Mouse (Mus musculus) embryonic facial prominence, embryonic 14.5 days (tissue): ENCODE data around the gene Rhno1. TPM values are rescaled to one million over a fixed set of nuclear protein-coding genes. Genes with fewer than 3 reads are reported as not detected.
A peak's percentile ranks its signal among the peaks of the same experiment; 100 is the strongest.
"Not testable (repeated sequence)": the region's sequence is repeated elsewhere in the genome, so short reads cannot be mapped to it uniquely, and the experiment has no call there.

ENCODE experiments used
- ATAC-seq: fragments of 200-750 bp; cut with Nextera tagmentation; 2 replicates; pipeline ENCODE4 v1.8.0; 2017; ENCODE audit warnings: low read depth, moderate number of reproducible peaks, moderate TSS enrichment
- DNase-seq: peaks from one replicate; pipeline ENCODE4 v3.0.0-alpha.2; 2015; ENCODE audit warnings: low spot score
- H3K27ac ChIP-seq: fragments of 300-500 bp; sonication (generic); replicated peaks from 2 replicates; pipeline ENCODE4 v1.5.1; 2014; ENCODE audit warnings: low read depth, mild to moderate bottlenecking, low read length, moderate library complexity
- H3K27me3 ChIP-seq: fragments of 300-500 bp; sonication (generic); replicated peaks from 2 replicates; pipeline ENCODE4 v1.6.1; 2014; ENCODE audit warnings: low read length; ENCODE audit not compliant: control insufficient read depth, insufficient read depth
- H3K36me3 ChIP-seq: fragments of 300-500 bp; sonication (generic); 2 replicates; pipeline ENCODE4 v1.6.1; 2014; ENCODE audit warnings: low read length, mixed read lengths; ENCODE audit not compliant: control insufficient read depth, insufficient read depth
- H3K4me1 ChIP-seq: fragments of 300-500 bp; sonication (generic); 2 replicates; pipeline ENCODE4 v1.6.1; 2014; ENCODE audit warnings: antibody characterized with exemption, low read length; ENCODE audit not compliant: control insufficient read depth, insufficient read depth
- H3K4me2 ChIP-seq: fragments of 300-500 bp; sonication (generic); 2 replicates; pipeline ENCODE4 v1.6.1; 2014; ENCODE audit warnings: low read depth, mild to moderate bottlenecking, low read length, moderate library complexity, mixed read lengths
- H3K4me3 ChIP-seq: fragments of 300-500 bp; sonication (generic); 2 replicates; pipeline ENCODE4 v1.5.1; 2014; ENCODE audit warnings: low read depth, mild to moderate bottlenecking, low read length
- H3K9ac ChIP-seq: fragments of 300-500 bp; sonication (generic); 2 replicates; pipeline ENCODE4 v1.6.1; 2014; ENCODE audit warnings: low read depth, mild to moderate bottlenecking, low read length, moderate library complexity, mixed read lengths
- H3K9me3 ChIP-seq: fragments of 300-500 bp; sonication (generic); 2 replicates; pipeline ENCODE4 v1.6.1; 2016; ENCODE audit warnings: low read length; ENCODE audit not compliant: control insufficient read depth
- WGBS: fragments of 180-500 bp; shearing (Covaris S2); extraction: QIAGEN DNeasy Blood & Tissue Kit; methylation state at CpG from one replicate; pipeline ENCODE4 v1.1.7; 2014; 5-methylcytosine and 5-hydroxymethylcytosine counted together
- polyA plus RNA-seq: library from polyadenylated mRNA; unstranded; fragments of >200 nt; fragmentation: Nextera tagmentation; extraction: Ambion mirVana; gene quantifications from 2 replicates; pipeline ENCODE4 v1.2.1, GENCODE M21; 2014

Rhno1 gene
- polyA plus RNA-seq, 1 experiment from 2014 or later, result 87.0 TPM

DNA sequence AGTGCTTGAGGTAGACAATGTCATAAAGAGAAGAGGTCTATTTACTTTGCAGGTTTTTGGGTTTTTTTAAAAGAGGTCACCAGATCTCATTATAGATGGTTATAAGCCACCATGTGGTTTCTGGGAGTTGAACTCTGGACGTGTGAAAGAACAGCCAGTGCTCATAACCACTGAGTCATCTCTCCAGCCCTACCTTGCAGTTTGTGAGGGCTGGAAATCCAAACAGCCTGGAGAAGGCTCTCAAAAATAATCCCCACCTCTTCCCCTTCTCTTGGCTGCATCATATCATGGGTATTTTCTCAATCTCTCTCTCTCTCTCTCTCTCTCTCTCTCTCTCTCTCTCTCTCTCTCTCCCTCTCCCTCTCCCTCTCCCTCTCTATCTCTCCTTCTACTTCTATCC lies 28.0 kb upstream of the Rhno1 start:
- Histone ChIP-seq H3K36me3 (no peaks in the 10 kb centered on the region), H3K9me3 (no peaks in the 10 kb centered on the region), H3K9ac (no peak overlapping the region), H3K27me3 (no peaks in the 10 kb centered on the region), H3K4me2 (no peak overlapping the region), H3K4me3 (no peak overlapping the region), H3K27ac (no peak overlapping the region), H3K4me1 (no peaks in the 10 kb centered on the region)
- DNase-seq (no peak), ATAC-seq (no peak)
- 36% methylated on average over 1 of the region's 1 CpGs for WGBS

- Histone ChIP-seq H3K27ac (no peak overlapping the region), H3K9ac (no peak overlapping the region), H3K4me3 (no peak overlapping the region), H3K36me3 (no peaks in the 10 kb centered on the region), H3K4me2 (no peak overlapping the region), H3K27me3 (no peaks in the 10 kb centered on the region), H3K4me1 (no peaks in the 10 kb centered on the region), H3K9me3 (no peaks in the 10 kb centered on the region)
- DNase-seq, result peak; percentile 70
- 71% methylated on average over 1 of the region's 1 CpGs for WGBS
- peak; percentile 44 for ATAC-seq
These were observed 26.5 kb upstream of the Rhno1 start for GRCm38 (mm10) chr6:128389185-128389584.

- no peaks in the 10 kb centered on the region for H3K27me3 ChIP-seq
- ATAC-seq, result no peak
- no peak for DNase-seq
- H3K27ac ChIP-seq, result no peak overlapping the region
- H3K4me3 ChIP-seq, result no peak overlapping the region
- H3K4me2 ChIP-seq, result no peak overlapping the region
- H3K9ac ChIP-seq, result no peak overlapping the region
- no peaks in the 10 kb centered on the region for H3K36me3 ChIP-seq
- 74% methylated on average over 1 of the region's 1 CpGs for WGBS
- H3K4me1 ChIP-seq, result no peaks in the 10 kb centered on the region
- no peaks in the 10 kb centered on the region for H3K9me3 ChIP-seq
These were observed 22.3 kb upstream of the Rhno1 start for GRCm38 (mm10) chr6:128385026-128385425.

GRCm38 (mm10) chr6:128383752-128384151 lies 21.0 kb upstream of the Rhno1 start:
- Histone ChIP-seq H3K27ac (no peak overlapping the region), H3K4me2 (no peak overlapping the region), H3K36me3 (no peaks in the 10 kb centered on the region), H3K4me3 (no peak overlapping the region), H3K9ac (no peak overlapping the region), H3K9me3 (no peaks in the 10 kb centered on the region), H3K27me3 (no peaks in the 10 kb centered on the region), H3K4me1 (no peaks in the 10 kb centered on the region)
- 66% methylated on average over 7 of the region's 7 CpGs for WGBS
- ATAC-seq, result no peak
- no peak for DNase-seq

DNA sequence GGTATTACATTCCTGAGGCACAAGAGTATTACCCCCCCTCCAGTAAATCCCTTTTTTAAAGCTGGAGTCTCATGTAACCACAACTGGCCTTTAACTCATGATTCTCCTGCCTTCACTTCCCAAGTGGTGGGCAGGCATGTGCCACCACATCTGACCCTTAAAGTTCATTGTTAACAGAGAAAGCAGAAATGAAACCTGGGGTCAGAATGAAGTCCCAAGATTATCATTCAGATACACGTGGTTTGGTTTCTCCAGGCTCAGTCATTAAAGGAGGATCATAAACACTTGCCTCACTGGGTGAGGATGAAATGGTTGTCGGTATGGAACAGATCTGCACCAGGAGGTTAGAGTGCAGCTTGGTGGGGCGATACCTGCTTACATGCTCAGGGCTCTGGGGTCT lies 18.5 kb upstream of the Rhno1 start:
- DNase-seq (no peak), ATAC-seq (no peak)
- H3K9me3 ChIP-seq, result no peaks in the 10 kb centered on the region
- H3K27me3 ChIP-seq, result no peaks in the 10 kb centered on the region
- H3K4me3 ChIP-seq, result no peak overlapping the region
- no peak overlapping the region for H3K4me2 ChIP-seq
- H3K36me3 ChIP-seq, result peaks cover 3% of the 10 kb centered on the region; the same call in 1 of the 2 replicates
- H3K27ac ChIP-seq, result no peak overlapping the region
- no peaks in the 10 kb centered on the region for H3K4me1 ChIP-seq
- no peak overlapping the region for H3K9ac ChIP-seq
- WGBS, result 70% methylated on average over 3 of the region's 3 CpGs

GRCm38 (mm10) chr6:128380594-128381167 lies 18.0 kb upstream of the Rhno1 start:
- WGBS, result 67% methylated on average over 1 of the region's 1 CpGs
- not testable (repeated sequence) for H3K27me3 ChIP-seq, DNase-seq, H3K9ac ChIP-seq, H3K4me3 ChIP-seq, ATAC-seq, H3K9me3 ChIP-seq, H3K36me3 ChIP-seq, H3K27ac ChIP-seq, H3K4me1 ChIP-seq, H3K4me2 ChIP-seq

- Histone ChIP-seq H3K27ac (no peak overlapping the region), H3K9ac (no peak overlapping the region)
These were observed 16.9 kb upstream of the Rhno1 start for GRCm38 (mm10) chr6:128379636-128380035.

GRCm38 (mm10) chr6:128376371-128377085 lies 13.8 kb upstream of the Rhno1 start:
- 79% methylated on average over 17 of the region's 17 CpGs for WGBS
- H3K4me2 ChIP-seq, result no peak overlapping the region
- H3K9ac ChIP-seq, result no peak overlapping the region
- ATAC-seq, result peak; percentile 23; the same call in 1 of the 2 replicates
- H3K27me3 ChIP-seq, result no peaks in the 10 kb centered on the region
- H3K9me3 ChIP-seq, result no peaks in the 10 kb centered on the region
- peak overlapping the region; percentile 28; the same call in 1 of the 2 replicates for H3K27ac ChIP-seq
- H3K4me3 ChIP-seq, result no peak overlapping the region
- DNase-seq, result peak; percentile 69
- H3K36me3 ChIP-seq, result peaks cover 34% of the 10 kb centered on the region
- H3K4me1 ChIP-seq, result peaks cover 7% of the 10 kb centered on the region

More at GRCm38 (mm10) chr6:128379636-128380035, 16.9 kb upstream of the Rhno1 start:
- Histone ChIP-seq H3K4me3 (no peak overlapping the region), H3K4me1 (peaks cover 6% of the 10 kb centered on the region), H3K27me3 (no peaks in the 10 kb centered on the region), H3K9me3 (no peaks in the 10 kb centered on the region), H3K4me2 (no peak overlapping the region), H3K36me3 (peaks cover 4% of the 10 kb centered on the region; the same call in 1 of the 2 replicates)
- WGBS, result 86% methylated on average over 16 of the region's 16 CpGs
- no peak for DNase-seq
- no peak for ATAC-seq

DNA sequence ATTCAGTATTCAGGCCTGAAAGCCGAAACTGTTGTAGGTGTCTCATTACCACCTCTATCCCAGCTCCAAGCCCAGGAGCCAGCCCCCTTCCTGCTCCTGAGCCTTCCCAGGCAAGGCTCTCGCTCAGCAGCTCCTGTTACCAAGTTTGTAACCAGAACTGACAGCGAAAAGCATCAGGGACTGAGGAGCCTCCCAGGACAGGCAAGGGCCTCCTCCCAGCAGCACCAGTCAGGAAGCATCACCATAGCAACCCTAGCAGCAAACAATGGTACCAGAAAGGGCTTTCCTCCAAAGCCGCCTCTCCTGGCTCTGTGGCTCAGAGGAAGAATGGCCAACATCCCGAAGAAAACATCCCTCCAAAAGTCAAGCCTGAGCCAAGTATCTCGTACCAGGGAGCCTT lies 12.5 kb upstream of the Rhno1 start, which contains the start of the genes Tex52 and Gm44596:
TSS of gene Tex52 (plus strand) at position 265 of the 400 bp plus-strand sequence.
TSS of gene Gm44596 (plus strand) at position 312 of the 400 bp plus-strand sequence.
- Histone ChIP-seq H3K27me3 (no peaks in the 10 kb centered on the region), H3K9ac (no peak within 1 kb of the TSS), H3K36me3 (peaks cover 48% of the 10 kb centered on the region), H3K27ac (peak within 1 kb of the TSS; percentile 28), H3K4me1 (peaks cover 7% of the 10 kb centered on the region), H3K9me3 (no peaks in the 10 kb centered on the region), H3K4me2 (no peak within 1 kb of the TSS), H3K4me3 (no peak within 1 kb of the TSS)
- 38% methylated on average over 6 of the region's 6 CpGs for WGBS
- DNase-seq (peak; percentile 85), ATAC-seq (peak; percentile 91)
